Mouse (Mus musculus) cerebellum, adult 11 months (tissue): ENCODE data around the gene Nkap.
"Not testable (repeated sequence)": the region's sequence is repeated elsewhere in the genome, so short reads cannot be mapped to it uniquely, and the experiment has no call there.

Experiments used
- DNase-seq: peaks from one replicate; pipeline ENCODE4 v3.0.0; 2022

Nkap gene

DNA sequence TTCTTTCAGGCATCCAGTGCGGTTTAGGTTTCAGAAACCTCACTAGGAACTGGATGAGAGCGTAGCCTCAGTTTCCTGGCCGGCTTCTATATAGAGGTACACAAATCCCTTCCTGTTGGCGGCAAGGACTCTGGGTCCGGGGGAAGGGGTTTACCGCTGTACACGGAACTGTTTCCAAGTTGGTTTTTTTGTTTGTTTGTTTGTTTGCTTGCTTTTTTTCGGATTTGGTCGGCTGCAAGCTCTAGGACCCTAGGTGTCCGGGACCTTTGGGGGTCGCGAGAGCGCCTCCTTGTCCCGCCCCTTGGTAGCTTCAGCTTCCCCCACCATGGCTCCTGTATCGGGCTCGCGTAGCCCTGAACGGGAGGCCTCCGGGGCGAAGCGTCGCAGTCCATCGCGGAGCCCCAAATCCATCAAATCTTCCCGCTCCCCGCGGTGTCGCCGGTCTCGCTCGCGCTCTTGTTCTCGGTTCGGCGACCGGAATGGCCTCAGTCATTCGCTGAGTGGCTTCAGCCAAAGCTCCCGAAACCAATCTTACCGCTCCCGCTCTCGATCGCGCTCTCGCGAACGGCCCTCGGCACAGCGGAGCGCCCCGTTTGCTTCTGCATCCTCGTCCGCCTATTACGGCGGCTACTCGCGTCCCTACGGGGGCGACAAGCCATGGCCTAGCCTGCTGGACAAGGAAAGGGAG is at the start of gene Nkap:
TSS of gene Nkap (plus strand) at position 125 of the 688 bp plus-strand sequence.
- peak; percentile 66 for DNase-seq

DNA sequence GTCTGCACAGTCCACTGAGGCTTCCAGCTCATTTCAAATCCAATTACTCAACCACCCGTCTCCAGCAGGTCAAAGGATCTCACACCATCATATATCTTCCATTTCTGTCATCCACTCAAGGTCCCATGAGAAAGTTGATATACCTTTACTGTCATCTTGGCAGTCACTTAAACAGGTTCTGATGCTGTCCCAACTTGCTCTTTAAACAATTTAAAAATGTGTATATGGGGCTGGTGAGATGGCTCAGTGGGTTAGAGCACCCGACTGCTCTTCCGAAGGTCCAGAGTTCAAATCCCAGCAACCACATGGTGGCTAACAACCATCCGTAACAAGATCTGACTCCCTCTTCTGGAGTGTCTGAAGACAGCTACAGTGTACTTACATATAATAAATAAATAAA is 46.2 kb upstream of the Nkap start:
- DNase-seq, result not testable (repeated sequence)

DNA sequence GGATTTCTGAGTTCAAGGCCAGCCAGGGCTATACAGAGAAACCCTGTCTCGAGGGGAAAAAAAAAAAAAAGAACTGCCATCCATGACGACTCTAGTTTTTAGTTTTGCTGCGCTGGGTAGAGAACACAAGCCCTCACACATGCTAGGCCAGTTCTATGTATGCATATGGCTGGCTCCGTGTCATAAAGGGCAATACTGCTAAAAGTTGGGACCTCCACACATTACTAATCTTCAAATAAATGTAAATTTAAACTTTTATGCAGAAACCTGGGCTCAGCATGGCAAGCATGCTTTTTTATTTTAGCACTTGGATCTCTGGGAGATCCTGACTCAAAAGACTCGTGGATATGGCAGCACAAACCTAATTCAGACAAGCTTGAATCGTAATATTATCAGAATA is 45.4 kb upstream of the Nkap start:
- no peak for DNase-seq

GRCm38 (mm10) chrX:37084318-37084926 is 42.2 kb upstream of the Nkap start:
- peak; percentile 11 for DNase-seq

DNA sequence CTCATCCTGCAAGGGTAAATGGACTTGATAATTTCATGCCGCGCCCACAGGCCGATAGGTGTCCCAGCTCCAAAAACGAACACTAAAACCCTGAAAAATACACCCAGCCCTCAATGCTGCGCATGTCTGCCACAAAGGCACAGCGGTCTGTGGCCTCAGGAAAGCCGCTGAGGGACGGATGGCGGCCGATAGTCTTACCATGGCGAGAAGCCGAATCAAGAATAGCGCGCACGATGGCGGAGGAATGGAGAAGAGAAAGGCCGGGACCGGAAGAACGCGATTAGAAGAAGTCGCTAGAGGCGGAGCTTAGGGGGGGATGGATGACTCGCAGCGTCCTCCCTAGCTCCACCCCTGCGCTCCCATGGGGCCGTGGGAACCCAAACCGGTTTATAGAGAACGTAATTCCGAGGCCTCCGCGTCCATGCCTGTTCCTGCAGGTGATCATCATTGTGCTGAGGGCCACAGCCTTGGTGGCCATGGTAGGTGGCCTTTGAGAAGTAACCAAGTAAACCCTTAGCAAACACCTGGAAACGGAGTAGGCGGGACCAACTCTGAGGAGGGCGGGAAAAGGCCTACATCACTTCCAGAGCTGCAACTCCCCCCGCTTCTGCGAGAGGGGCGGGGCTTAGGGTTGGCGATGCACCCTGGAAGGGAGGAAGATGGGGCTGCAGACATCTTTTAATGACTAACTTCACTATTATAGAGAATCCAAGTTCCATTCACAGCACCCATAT is 41.5 kb upstream of the Nkap start, which contains the start of gene Rpl39:
TSS of gene Rpl39 (minus strand) at position 476 of the 734 bp plus-strand sequence.
- peak; percentile 85 for DNase-seq

DNA sequence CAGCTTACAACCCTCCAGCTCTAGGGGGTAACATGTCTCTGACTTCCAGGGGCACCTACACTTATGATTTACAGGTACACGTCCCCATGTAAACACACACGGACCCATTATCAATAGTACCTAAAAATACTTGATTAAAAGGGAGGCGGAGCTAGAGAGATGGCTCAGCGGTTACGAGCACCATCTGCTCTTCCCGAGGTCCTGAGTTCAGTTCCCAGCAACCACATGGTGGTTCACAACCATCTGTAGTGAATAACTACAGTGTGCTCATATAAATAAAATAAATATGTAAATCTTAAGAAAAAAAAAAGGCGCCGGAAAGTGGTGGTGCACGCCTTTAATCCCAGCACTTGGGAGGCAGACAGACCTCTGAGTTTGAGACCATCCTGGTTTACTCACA is 40.9 kb upstream of the Nkap start:
- no peak for DNase-seq

DNA sequence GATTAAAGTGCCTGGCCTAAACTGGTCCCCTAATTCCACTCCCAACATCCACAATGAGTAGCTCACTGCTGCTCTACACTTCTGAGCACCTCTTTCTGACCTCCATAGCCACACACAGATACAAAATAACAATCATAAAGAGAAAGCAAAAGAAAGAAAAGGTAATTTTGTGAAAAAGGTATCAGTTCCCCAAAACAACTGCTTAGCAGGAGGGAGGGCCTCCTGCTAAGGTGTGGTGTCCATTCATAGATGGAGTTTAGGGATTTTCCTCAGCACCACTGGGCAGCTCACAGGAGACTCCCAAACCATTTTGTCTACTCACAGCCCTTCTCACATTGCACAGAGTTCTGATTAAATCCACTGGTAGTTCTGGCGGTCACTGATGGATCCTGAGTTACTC is 37.8 kb upstream of the Nkap start:
- DNase-seq, result no peak

- no peak for DNase-seq
Measured at GRCm38 (mm10) chrX:37091457-37091856, 35.1 kb upstream of the Nkap start.

- no peak for DNase-seq
Measured at GRCm38 (mm10) chrX:37095106-37095768, 31.4 kb upstream of the Nkap start.

GRCm38 (mm10) chrX:37098681-37099080 is 27.9 kb upstream of the Nkap start:
- no peak for DNase-seq

DNA sequence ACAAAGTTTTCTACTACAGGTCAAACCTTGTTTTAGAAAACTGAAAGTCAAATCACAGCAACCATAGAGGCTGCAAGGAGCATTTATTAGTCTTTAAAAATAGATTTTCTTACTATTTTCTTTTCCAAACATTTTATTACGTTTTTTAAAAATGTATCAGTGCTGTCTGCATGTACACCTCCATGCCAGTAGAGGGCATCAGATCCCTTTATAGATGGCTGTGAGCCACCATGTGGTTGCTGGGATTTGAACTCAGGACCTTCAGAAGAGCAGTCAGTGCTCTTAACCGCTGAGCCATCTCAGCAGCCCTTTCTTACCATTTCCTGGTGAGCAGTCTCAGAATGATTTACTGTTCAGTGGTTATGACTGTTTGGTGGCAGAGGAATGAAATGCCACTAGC is 22.8 kb upstream of the Nkap start:
- no peak for DNase-seq

DNA sequence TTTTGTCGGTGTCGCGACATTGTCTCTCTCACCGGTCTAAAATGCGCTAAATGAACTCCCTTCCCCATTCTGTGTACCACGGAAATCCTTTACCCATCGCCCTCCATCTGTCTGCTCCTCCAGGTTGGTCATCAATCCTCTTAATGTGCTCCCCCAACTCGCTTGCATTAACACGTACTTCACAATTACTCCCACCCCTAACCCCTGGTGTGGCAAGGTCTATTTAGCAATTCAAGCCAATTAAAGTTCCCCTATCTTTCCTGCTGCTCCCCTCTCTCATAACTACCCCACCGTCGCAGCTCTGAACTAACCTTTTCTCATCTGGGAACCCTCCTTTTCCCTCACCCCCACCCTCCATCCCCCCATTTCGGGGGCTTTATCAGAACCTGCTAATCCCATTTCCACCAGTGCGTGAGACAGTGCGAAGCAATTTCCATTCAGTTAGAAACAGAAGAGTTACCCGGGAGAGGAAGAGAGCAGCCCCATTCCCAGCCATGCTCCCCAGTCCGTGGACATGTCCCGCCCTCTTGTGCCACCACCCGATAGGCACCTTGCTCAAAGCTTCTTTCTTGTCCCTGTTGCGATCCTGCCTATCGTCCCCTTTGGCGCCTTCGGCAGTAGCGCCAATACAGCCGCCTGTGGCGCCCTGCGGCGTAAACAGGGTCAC is 16.9 kb upstream of the Nkap start:
- DNase-seq, result no peak

DNA sequence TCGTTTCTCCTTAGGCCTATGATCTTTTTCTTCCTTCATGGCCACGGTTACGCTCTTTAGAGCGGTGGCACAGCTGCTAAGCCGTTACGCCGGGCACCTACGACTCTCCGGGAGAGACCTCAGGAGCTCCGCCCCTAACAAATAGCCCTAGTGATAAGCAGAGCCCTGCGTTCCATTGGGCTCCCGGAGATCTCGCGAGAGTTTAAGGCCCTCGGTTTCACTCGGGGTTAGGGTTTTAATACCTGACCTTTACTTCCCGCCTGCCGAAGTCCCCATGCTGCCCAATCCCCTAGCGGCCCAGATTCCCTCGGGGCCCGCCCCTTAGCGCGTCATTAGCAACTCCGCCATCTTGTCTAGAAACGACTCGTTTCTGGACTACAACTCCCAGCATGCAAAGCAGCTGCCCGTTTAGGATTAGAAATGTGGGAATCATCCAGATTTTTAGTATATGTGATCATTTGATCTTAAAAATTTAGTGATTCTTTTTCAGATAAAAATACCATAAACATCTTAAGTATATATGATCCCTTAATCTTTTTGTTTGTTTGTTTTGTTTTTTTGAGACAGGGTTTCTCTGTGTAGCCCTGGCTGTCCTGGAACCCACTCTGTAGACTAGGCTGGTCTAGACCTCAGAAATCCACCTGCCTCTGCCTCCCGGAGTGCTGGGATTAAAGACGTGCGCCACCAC is 16.3 kb upstream of the Nkap start, which contains the start of gene Upf3b:
TSS of gene Upf3b (minus strand) at position 130 of the 688 bp plus-strand sequence.
- peak; percentile 86 for DNase-seq

DNA sequence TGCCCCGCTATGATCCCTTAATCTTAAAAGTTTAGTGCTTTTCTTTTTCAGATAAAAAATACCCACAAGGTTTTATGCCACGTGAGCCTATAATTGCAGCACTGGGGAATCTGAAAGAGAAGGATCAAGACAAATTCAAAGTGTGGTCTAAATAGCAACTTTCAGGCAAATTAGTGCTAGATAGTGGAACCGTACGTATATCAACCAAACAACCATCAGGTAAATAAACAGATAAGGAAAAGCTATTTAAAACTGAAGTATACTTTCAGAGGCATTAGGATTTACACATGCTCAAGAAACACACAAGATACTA is 15.8 kb upstream of the Nkap start:
- no peak for DNase-seq

DNA sequence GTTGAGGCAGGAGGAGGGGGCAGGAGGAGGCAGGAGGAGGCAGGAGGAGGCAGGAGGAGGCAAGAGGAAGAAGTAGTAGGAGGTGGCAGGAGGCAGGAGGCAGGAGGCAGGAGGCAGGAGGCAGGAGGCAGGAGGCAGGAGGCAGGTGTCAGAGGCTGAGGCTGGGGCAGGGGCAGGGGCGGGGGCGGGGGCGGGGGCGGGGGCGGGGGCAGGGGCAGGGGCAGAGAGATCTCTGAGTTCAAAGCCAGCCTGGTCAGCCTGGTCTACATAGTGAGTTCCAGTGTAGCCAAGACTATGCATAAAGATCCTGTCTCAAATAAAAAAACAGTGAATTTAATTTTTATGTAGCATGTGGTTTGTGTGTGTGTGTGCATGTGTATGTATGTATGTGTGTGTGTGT is 9.5 kb upstream of the Nkap start:
- DNase-seq, result no peak

GRCm38 (mm10) chrX:37119585-37119984 is 7.0 kb upstream of the Nkap start:
- DNase-seq, result no peak

GRCm38 (mm10) chrX:37120212-37120611 is 6.4 kb upstream of the Nkap start:
- no peak for DNase-seq

DNA sequence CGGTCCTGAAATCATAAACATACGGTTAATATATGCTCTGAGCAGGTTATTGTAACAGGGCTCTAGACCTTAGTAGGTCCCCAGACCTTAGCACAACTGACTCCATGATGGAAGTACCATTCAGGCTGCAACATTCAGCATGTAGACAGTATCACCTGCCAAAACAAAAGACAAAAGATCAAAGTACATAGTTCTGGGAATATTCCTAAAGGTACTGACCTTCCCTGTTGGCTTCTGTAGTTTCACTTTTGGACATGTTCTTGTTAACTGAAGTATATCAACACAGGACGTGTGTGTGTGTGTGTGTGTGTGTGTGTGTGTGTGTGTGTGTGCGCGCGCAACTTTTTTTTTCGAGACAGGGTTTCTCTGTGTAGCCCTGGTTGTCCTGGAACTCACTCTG is 1.1 kb upstream of the Nkap start:
- DNase-seq, result no peak

DNA sequence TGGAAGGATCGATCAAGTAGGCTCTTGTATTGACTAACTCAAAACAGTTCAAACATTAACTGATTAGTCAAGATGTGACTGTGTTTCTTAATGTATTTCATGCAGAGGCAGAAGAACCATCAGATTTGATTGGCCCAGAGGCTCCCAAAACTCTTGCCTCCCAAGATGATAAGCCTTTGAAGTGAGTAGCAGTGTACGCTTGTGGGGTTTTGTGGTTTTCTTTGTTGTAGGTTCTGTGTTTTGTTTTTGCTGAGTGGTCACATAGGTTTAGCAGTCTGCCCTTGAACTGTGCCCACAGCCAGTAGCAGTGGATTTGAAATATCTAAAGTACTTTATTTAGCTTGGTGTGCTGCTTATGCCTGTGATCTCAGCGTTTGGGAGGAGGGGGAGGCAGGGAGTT is 15.1 kb downstream of the Nkap start:
- no peak for DNase-seq

GRCm38 (mm10) chrX:37144498-37144897 is 17.9 kb downstream of the Nkap start:
- DNase-seq, result not testable (repeated sequence)

DNA sequence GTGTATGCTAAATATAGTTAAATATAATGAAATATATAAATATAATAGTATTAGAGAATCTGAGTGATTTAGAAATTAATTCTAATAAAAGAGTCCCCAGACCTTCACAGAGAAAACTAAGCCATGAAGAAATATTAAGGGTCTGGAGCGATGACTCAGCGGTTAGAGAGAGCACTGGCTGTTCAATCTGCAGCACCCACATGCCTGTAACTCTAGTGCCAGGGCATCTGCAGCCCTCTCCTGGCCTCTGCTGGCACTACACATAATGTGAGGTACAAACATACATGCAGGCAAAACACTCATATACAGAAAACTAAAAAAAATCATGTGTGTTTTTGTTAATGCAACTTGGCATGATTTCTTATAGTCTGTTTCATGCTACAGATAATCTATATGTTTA is 18.4 kb downstream of the Nkap start:
- DNase-seq, result no peak

DNA sequence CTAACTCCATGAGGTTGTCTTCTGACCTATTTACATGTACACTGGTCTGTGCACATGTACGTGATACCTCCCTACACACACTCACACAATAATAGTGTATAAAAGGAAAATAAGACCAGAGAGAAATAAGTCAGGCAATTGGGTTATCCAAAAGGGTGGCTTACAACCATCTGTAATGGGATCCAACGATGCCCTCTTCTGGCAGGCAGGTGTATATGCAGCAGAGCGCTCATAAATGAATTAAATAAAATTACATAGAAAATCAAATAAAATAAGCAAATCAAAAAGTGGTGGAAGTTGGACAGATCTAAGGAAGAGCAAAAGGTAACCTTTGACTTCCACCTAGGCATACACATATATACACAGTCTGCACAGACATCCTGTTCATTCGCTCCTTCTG is 31.2 kb downstream of the Nkap start:
- DNase-seq, result no peak
